Mouse (Mus musculus) C2C12 (cell line): ENCODE measurements around the gene Tec. TPM values are rescaled to one million over a fixed set of nuclear protein-coding genes. Genes with fewer than 3 reads are reported as not detected.

Source experiments
- H3K27me3 ChIP-seq: one replicate; pipeline ENCODE4 v1.6.1; 2011; ENCODE audit not compliant: control insufficient read depth, insufficient read depth, insufficient read length
- H3K36me3 ChIP-seq: one replicate; pipeline ENCODE4 v1.6.1; 2011; ENCODE audit not compliant: control insufficient read depth, insufficient read depth
- H3K4me3 ChIP-seq: one replicate; pipeline ENCODE4 v1.5.1; 2011; ENCODE audit warnings: mild to moderate bottlenecking, control low read depth; ENCODE audit not compliant: poor library complexity, insufficient read depth, severe bottlenecking
- H3K79me2 ChIP-seq: one replicate; pipeline ENCODE4 v1.6.1; 2011; ENCODE audit not compliant: control insufficient read depth, insufficient read depth
- H3K79me3 ChIP-seq: one replicate; pipeline ENCODE4 v1.6.1; 2011; ENCODE audit warnings: low read depth, control low read depth
- H3ac ChIP-seq: one replicate; pipeline ENCODE3; 2011; ENCODE audit warnings: low read depth; ENCODE audit not compliant: control insufficient read depth, insufficient read length
- CEBPB ChIP-seq: IDR thresholded peaks from one replicate; pipeline ENCODE4 v1.6.1; 2011; ENCODE audit warnings: low read depth, mild to moderate bottlenecking, control low read depth, moderate library complexity
- CTCF ChIP-seq: IDR thresholded peaks from one replicate; pipeline ENCODE4 v1.5.1; 2011; ENCODE audit not compliant: control insufficient read depth, insufficient read depth, insufficient read length
- FOSL1 ChIP-seq: IDR thresholded peaks from one replicate; pipeline ENCODE4 v1.8.0; 2011; ENCODE audit warnings: mild to moderate bottlenecking, low read length; ENCODE audit not compliant: poor library complexity, insufficient read depth, severe bottlenecking
- MAX ChIP-seq: IDR thresholded peaks from one replicate; pipeline ENCODE4 v1.6.1; 2011; ENCODE audit warnings: mild to moderate bottlenecking, control low read depth
- MYOD1 ChIP-seq: IDR thresholded peaks from one replicate; pipeline ENCODE4 v1.6.1; 2011; ENCODE audit warnings: low read depth; ENCODE audit not compliant: control insufficient read depth, insufficient read length
- MYOG ChIP-seq: IDR thresholded peaks from one replicate; pipeline ENCODE4 v1.6.1; 2011; ENCODE audit not compliant: control insufficient read depth, insufficient read length; ENCODE audit errors: extremely low read depth
- USF1 ChIP-seq: IDR thresholded peaks from one replicate; pipeline ENCODE4 v1.6.1; 2011; ENCODE audit warnings: low read depth, mild to moderate bottlenecking, control low read depth, moderate library complexity
- polyA plus RNA-seq: library from polyadenylated mRNA; unstranded; fragments of >200 nt; fragmentation: generic; extraction: Trizol; gene quantifications from one replicate; pipeline ENCODE4 v1.2.1, GENCODE M21; 2012; ENCODE audit warnings: missing spikeins

The Tec gene
- polyA plus RNA-seq, 1 experiment = 0.88 TPM

DNA sequence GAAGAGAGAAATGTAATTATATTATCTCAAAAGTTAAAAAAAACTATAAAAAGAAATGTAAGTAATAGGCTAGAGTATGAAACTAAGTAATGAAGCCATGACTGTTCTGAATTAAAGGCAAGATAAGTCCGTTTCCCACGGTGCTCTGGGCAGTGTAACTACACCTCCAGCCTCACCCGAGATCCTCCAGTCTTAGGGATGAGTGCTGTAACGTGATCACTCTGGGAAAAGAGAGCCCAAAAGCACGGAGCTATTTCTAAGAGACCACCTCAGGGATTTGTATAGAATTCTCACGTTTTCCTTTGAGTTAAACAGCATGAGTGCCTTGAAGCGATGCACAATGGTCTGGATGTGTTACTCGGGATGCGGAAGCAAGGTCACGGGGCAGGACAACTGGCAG lies 162.2 kb downstream of the Tec start:
- Histone ChIP-seq H3K79me3 (no peaks in the 10 kb centered on the region), H3K27me3 (no peaks in the 10 kb centered on the region), H3K79me2 (no peaks in the 10 kb centered on the region), H3ac (no peak overlapping the region), H3K36me3 (no peaks in the 10 kb centered on the region), H3K4me3 (no peak overlapping the region)
- TF ChIP-seq MYOD1 (no peak), MYOG (no peak), MAX (no peak), CEBPB (no peak), CTCF (no peak), FOSL1 (no peak), USF1 (no peak)

Other genes with a start within 250 kb of the Tec start
- not detected for gene Cnga1, start 224.2 kb downstream of the Tec start, polyA plus RNA-seq
- gene Nipal1, start 220.7 kb downstream of the Tec start, polyA plus RNA-seq = 0.50 TPM
- gene Txk, start 115.7 kb downstream of the Tec start, polyA plus RNA-seq = 0.04 TPM
- 20.3 TPM for gene Slain2, start 45.8 kb upstream of the Tec start, polyA plus RNA-seq
- not detected for gene Gm10135, start 106.2 kb upstream of the Tec start, polyA plus RNA-seq
- gene Slc10a4, start 138.4 kb upstream of the Tec start, polyA plus RNA-seq = not detected